Mouse (Mus musculus) left cerebral cortex, postnatal 25 days (tissue): ENCODE results near the gene Zfp358. TPM values are rescaled to one million over a fixed set of nuclear protein-coding genes. Genes with fewer than 3 reads are reported as not detected.

Experiments
- DNase-seq, 2 experiments: peaks; one replicate each; pipeline ENCODE4 v3.0.0; 2022; ENCODE audit warnings: low spot score in 2 of 2, mixed read lengths in 1 of 2
- intact Hi-C: fragments of 180-260 bp; cut with DNase I; formaldehyde crosslinking; loops from one replicate; pipeline ENCODE4 v1.15.1; 2025
- total RNA-seq, 2 experiments: library from RNA; stranded (reverse); gene quantifications; 2 replicates each; pipeline ENCODE4 v1.2.3; 2021

Zfp358 gene
- total RNA-seq, 2 experiments from 2014 or later, result 28.2 to 30.3 TPM

GRCm38 (mm10) chr8:3536940-3537339, 44.0 kb downstream of the Zfp358 start:
- intact Hi-C loops, result no loop called here
- no peak for DNase-seq

GRCm38 (mm10) chr8:3537666-3538065, 44.7 kb downstream of the Zfp358 start:
- no peak for DNase-seq
- intact Hi-C loops, result no loop called here

GRCm38 (mm10) chr8:3539146-3539545, 46.2 kb downstream of the Zfp358 start:
- intact Hi-C loops, result no loop called here
- no peak for DNase-seq

GRCm38 (mm10) chr8:3540076-3540475, 47.1 kb downstream of the Zfp358 start:
- DNase-seq, result no peak
- intact Hi-C loops, result no loop called here

- intact Hi-C loops, result no loop called here
Observed at GRCm38 (mm10) chr8:3546511-3546910, 53.6 kb downstream of the Zfp358 start.

More at GRCm38 (mm10) chr8:3546511-3546910, 53.6 kb downstream of the Zfp358 start:
- DNase-seq, result no peak

Other genes starting within 250 kb of the Zfp358 start
- gene Insr, start 213.5 kb upstream of the Zfp358 start, total RNA-seq, result 10 to 100 TPM; 43.7 to 47.7 TPM
- gene A430078G23Rik, start 139.7 kb upstream of the Zfp358 start, total RNA-seq, result not detected
- 10 to 100 TPM; 43.8 to 45.2 TPM for gene Arhgef18, start 100.1 kb upstream of the Zfp358 start, total RNA-seq
- gene Pex11g, start 25.5 kb upstream of the Zfp358 start, total RNA-seq, result 1 to 10 TPM in 1 of 2 experiments, under 1 TPM in 1; 0.44 to 1.1 TPM
- not detected for gene Tex45, start 22.3 kb upstream of the Zfp358 start, total RNA-seq
- 10 to 100 TPM; 77.4 to 90.3 TPM for gene Mcoln1, start 7.3 kb downstream of the Zfp358 start, total RNA-seq
- gene Pnpla6, start 22.2 kb downstream of the Zfp358 start, total RNA-seq, result 10 to 100 TPM; 66.2 to 70.7 TPM
- not detected for gene C330021F23Rik, start 74.9 kb downstream of the Zfp358 start, total RNA-seq
- 10 to 100 TPM; 39.5 to 39.9 TPM for gene Camsap3, start 94.2 kb downstream of the Zfp358 start, total RNA-seq
- gene Xab2, start 128.2 kb downstream of the Zfp358 start, total RNA-seq, result 10 to 100 TPM; 34.3 to 38.1 TPM
- gene Pet100, start 128.4 kb downstream of the Zfp358 start, total RNA-seq, result 10 to 100 TPM; 84.0 to 87.2 TPM
- not detected for gene Pcp2, start 132.4 kb downstream of the Zfp358 start, total RNA-seq
- 10 to 100 TPM; 32.6 to 48.4 TPM for gene Stxbp2, start 137.8 kb downstream of the Zfp358 start, total RNA-seq
- gene Retn, start 162.6 kb downstream of the Zfp358 start, total RNA-seq, result under 1 TPM; 0.50 to 0.87 TPM
- not detected for gene Mcemp1, start 172.6 kb downstream of the Zfp358 start, total RNA-seq
- 10 to 100 TPM; 13.2 to 17.0 TPM for gene Fcor, start 179.2 kb downstream of the Zfp358 start, total RNA-seq
- gene Trappc5, start 183.2 kb downstream of the Zfp358 start, total RNA-seq, result 10 to 100 TPM; 25.7 to 27.1 TPM
- gene Fcer2a, start 201.0 kb downstream of the Zfp358 start, total RNA-seq, result not detected
- gene Clec4g, start 227.5 kb downstream of the Zfp358 start, total RNA-seq, result not detected